Mouse (Mus musculus): ENCODE measurements around the gene Dapk3. TPM values are rescaled to one million over a fixed set of nuclear protein-coding genes. Genes with fewer than 3 reads are reported as not detected.
A peak's percentile ranks its signal among the peaks of the same experiment; 100 is the strongest.
"Not testable (repeated sequence)": the region's sequence is repeated elsewhere in the genome, so short reads cannot be mapped to it uniquely, and the experiment has no call there.

Gene Dapk3
- polyA plus RNA-seq, 1 experiment from 2014 or later, result 65.4 TPM

GRCm38 (mm10) chr10:81216810-81217209 is 34.0 kb downstream of the Dapk3 start:
- no peaks in the 10 kb centered on the region for H3K36me3 ChIP-seq
- H3K4me2 ChIP-seq, result no peak overlapping the region
- ATAC-seq (ENCODE audit: insufficient read depth, low FRiP score, low read depth), result no peak
- no peak overlapping the region for H3K4me3 ChIP-seq (replicated peaks)
- no peak overlapping the region for H3K27ac ChIP-seq
- 85% methylated on average over 6 of the region's 6 CpGs for WGBS
- no peaks in the 10 kb centered on the region for H3K4me1 ChIP-seq
- H3K27me3 ChIP-seq (replicated peaks), result no peaks in the 10 kb centered on the region
- no peak overlapping the region for H3K9ac ChIP-seq
- no peaks in the 10 kb centered on the region for H3K9me3 ChIP-seq

GRCm38 (mm10) chr10:81217267-81217666 is 34.5 kb downstream of the Dapk3 start:
- not testable (repeated sequence) for H3K27ac ChIP-seq; H3K4me3 ChIP-seq (replicated peaks); H3K36me3 ChIP-seq; ATAC-seq (ENCODE audit: insufficient read depth, low FRiP score, low read depth); H3K27me3 ChIP-seq (replicated peaks); H3K9me3 ChIP-seq; H3K4me2 ChIP-seq; H3K4me1 ChIP-seq; H3K9ac ChIP-seq
- WGBS, result 7% methylated on average over 1 of the region's 1 CpGs

GRCm38 (mm10) chr10:81217964-81218363 is 35.2 kb downstream of the Dapk3 start:
- H3K4me3 ChIP-seq (replicated peaks), result no peak overlapping the region
- no peak for ATAC-seq (ENCODE audit: insufficient read depth, low FRiP score, low read depth)
- H3K36me3 ChIP-seq, result no peaks in the 10 kb centered on the region
- no peak overlapping the region for H3K27ac ChIP-seq
- no peak overlapping the region for H3K9ac ChIP-seq
- no peak overlapping the region for H3K4me2 ChIP-seq
- H3K4me1 ChIP-seq, result no peaks in the 10 kb centered on the region
- H3K9me3 ChIP-seq, result no peaks in the 10 kb centered on the region
- H3K27me3 ChIP-seq (replicated peaks), result no peaks in the 10 kb centered on the region
- WGBS, result 35% methylated on average over 7 of the region's 7 CpGs

GRCm38 (mm10) chr10:81221402-81222015 is 38.7 kb downstream of the Dapk3 start:
- Histone ChIP-seq H3K4me2 (no peak overlapping the region), H3K27ac (no peak overlapping the region), H3K4me3 (replicated peaks) (no peak overlapping the region), H3K27me3 (replicated peaks) (no peaks in the 10 kb centered on the region), H3K4me1 (no peaks in the 10 kb centered on the region), H3K9me3 (no peaks in the 10 kb centered on the region), H3K9ac (no peak overlapping the region), H3K36me3 (no peaks in the 10 kb centered on the region)
- 78% methylated on average over 5 of the region's 5 CpGs for WGBS
- ATAC-seq (ENCODE audit: insufficient read depth, low FRiP score, low read depth), result peak; percentile 71; the same call in 1 of the 2 replicates

- not testable (repeated sequence) for H3K4me2 ChIP-seq; H3K9ac ChIP-seq; H3K4me3 ChIP-seq (replicated peaks); H3K9me3 ChIP-seq; H3K36me3 ChIP-seq; ATAC-seq (ENCODE audit: insufficient read depth, low FRiP score, low read depth); H3K27me3 ChIP-seq (replicated peaks); H3K4me1 ChIP-seq; H3K27ac ChIP-seq
- whole genome bisulfite sequencing, result 52% methylated on average over 2 of the region's 2 CpGs
These were observed 40.9 kb downstream of the Dapk3 start for GRCm38 (mm10) chr10:81223731-81224130.

GRCm38 (mm10) chr10:81229735-81230437 is 47.1 kb downstream of the Dapk3 start:
- peaks cover 10% of the 10 kb centered on the region for H3K4me1 ChIP-seq
- H3K27me3 ChIP-seq (replicated peaks), result peaks cover 31% of the 10 kb centered on the region
- ATAC-seq (ENCODE audit: insufficient read depth, low FRiP score, low read depth), result no peak
- H3K9me3 ChIP-seq, result no peaks in the 10 kb centered on the region
- WGBS, result 13% methylated on average over 20 of the region's 20 CpGs
- H3K4me2 ChIP-seq, result 0 out of 2 replicates have a peak overlapping the region, but pooled peaks have one; percentile 2
- H3K36me3 ChIP-seq, result no peaks in the 10 kb centered on the region
- no peak overlapping the region for H3K27ac ChIP-seq
- 0 out of 2 replicates have a peak overlapping the region, but pooled peaks have one; percentile 11 for H3K4me3 ChIP-seq (replicated peaks)
- no peak overlapping the region for H3K9ac ChIP-seq

- Histone ChIP-seq H3K36me3 (no peaks in the 10 kb centered on the region), H3K4me1 (peaks cover 10% of the 10 kb centered on the region), H3K27ac (no peak within 1 kb of the TSS), H3K4me3 (replicated peaks) (0 out of 2 replicates have a peak within 1 kb of the TSS, but pooled peaks have one; percentile 11), H3K9me3 (no peaks in the 10 kb centered on the region), H3K9ac (no peak within 1 kb of the TSS), H3K27me3 (replicated peaks) (peaks cover 31% of the 10 kb centered on the region), H3K4me2 (peak within 1 kb of the TSS; percentile 35)
- no peak for ATAC-seq (ENCODE audit: insufficient read depth, low FRiP score, low read depth)
- WGBS, result 12% methylated on average over 27 of the region's 27 CpGs
These were observed 47.9 kb downstream of the Dapk3 start, which contains the start of gene Atcay for GRCm38 (mm10) chr10:81230438-81231332. TSS of gene Atcay (minus strand) at chr10:81230833.

- Histone ChIP-seq H3K9ac (no peak overlapping the region), H3K27me3 (replicated peaks) (peaks cover 31% of the 10 kb centered on the region), H3K36me3 (no peaks in the 10 kb centered on the region), H3K9me3 (no peaks in the 10 kb centered on the region), H3K27ac (no peak overlapping the region), H3K4me2 (no peak overlapping the region), H3K4me3 (replicated peaks) (no peak overlapping the region), H3K4me1 (peaks cover 10% of the 10 kb centered on the region)
- 56% methylated on average over 7 of the region's 7 CpGs for WGBS
- ATAC-seq (ENCODE audit: insufficient read depth, low FRiP score, low read depth), result no peak
These were observed 48.6 kb downstream of the Dapk3 start for GRCm38 (mm10) chr10:81231436-81231835.

GRCm38 (mm10) chr10:81232580-81233225 is 49.9 kb downstream of the Dapk3 start, which contains the start of gene Zfr2:
TSS of gene Zfr2 (plus strand) at chr10:81233155.
- Histone ChIP-seq H3K9me3 (no peaks in the 10 kb centered on the region), H3K4me1 (peaks cover 10% of the 10 kb centered on the region), H3K9ac (peak within 1 kb of the TSS; percentile 65), H3K27me3 (replicated peaks) (peaks cover 31% of the 10 kb centered on the region), H3K4me3 (replicated peaks) (peak within 1 kb of the TSS; percentile 78), H3K4me2 (peak within 1 kb of the TSS; percentile 65), H3K36me3 (no peaks in the 10 kb centered on the region), H3K27ac (no peak within 1 kb of the TSS)
- 6% methylated on average over 29 of the region's 29 CpGs for WGBS
- peak; percentile 89 for ATAC-seq (ENCODE audit: insufficient read depth, low FRiP score, low read depth)

GRCm38 (mm10) chr10:81233226-81233585 is 50.4 kb downstream of the Dapk3 start:
- H3K4me1 ChIP-seq, result peaks cover 10% of the 10 kb centered on the region
- peak; percentile 67; the same call in 1 of the 2 replicates for ATAC-seq (ENCODE audit: insufficient read depth, low FRiP score, low read depth)
- H3K36me3 ChIP-seq, result no peaks in the 10 kb centered on the region
- H3K4me2 ChIP-seq, result peak overlapping the region; percentile 65
- under 1% methylated on average over 28 of the region's 28 CpGs for WGBS
- peak overlapping the region; percentile 78 for H3K4me3 ChIP-seq (replicated peaks)
- peak overlapping the region; percentile 65 for H3K9ac ChIP-seq
- H3K9me3 ChIP-seq, result no peaks in the 10 kb centered on the region
- peaks cover 30% of the 10 kb centered on the region for H3K27me3 ChIP-seq (replicated peaks)
- no peak overlapping the region for H3K27ac ChIP-seq

- WGBS, result 75% methylated on average over 6 of the region's 6 CpGs
- no peak overlapping the region for H3K27ac ChIP-seq
- H3K4me2 ChIP-seq, result peak overlapping the region; percentile 65; the same call in 1 of the 2 replicates
- no peaks in the 10 kb centered on the region for H3K36me3 ChIP-seq
- peaks cover 23% of the 10 kb centered on the region for H3K27me3 ChIP-seq (replicated peaks)
- no peak overlapping the region for H3K4me3 ChIP-seq (replicated peaks)
- H3K9me3 ChIP-seq, result no peaks in the 10 kb centered on the region
- H3K9ac ChIP-seq, result no peak overlapping the region
- no peak for ATAC-seq (ENCODE audit: insufficient read depth, low FRiP score, low read depth)
- H3K4me1 ChIP-seq, result peaks cover 10% of the 10 kb centered on the region
These were observed 51.4 kb downstream of the Dapk3 start for GRCm38 (mm10) chr10:81234206-81234605.

Measured in stomach, embryonic 15.5 days (tissue).